Mouse (Mus musculus): ENCODE results near the gene Surf2. TPM values are rescaled to one million over a fixed set of nuclear protein-coding genes. Genes with fewer than 3 reads are reported as not detected.

Surf2 gene
- total RNA-seq, 4 experiments from 2014 or later: 9.5 to 14.7 (median 13.0) TPM

DNA sequence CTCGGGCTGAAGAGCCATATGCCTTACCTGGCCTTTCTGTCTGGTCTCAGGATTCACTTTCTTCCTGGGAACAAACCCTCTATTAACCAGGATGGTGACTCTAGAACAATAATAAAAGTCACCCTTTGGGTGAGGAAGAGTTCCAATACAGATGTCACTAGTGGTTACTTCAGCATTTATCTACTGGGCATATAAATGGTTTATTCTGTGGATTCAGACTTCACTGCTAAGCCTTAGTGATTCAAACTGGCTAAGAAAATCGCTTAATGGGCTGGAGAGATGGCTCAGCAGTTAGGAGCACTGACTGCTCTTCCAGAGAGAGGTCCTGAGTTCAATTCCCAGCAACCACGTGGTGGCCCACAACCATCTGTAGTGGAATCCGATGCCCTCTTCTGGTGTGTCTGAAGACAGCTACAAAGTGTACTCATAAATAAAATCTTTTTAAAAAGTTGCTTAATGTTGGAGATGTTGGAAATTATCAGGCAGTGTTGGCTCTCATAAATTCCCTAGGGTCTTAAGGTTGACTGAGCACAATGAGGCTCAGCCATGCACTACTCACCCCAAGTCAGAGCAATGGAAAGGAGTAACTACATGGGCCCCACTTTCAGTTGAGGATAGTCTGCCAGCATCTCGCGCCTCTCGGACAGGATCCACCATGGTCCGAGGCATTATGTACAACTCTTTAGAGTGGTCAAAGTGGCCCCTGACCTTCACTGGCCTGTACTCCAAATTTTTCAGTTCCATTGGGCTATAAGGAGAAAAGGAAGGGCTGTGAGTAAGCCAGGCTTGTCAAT is 1.8 kb upstream of the Surf2 start:
- DNase-seq (ENCODE audit: low spot score in 2 of 2): no peak

DNA sequence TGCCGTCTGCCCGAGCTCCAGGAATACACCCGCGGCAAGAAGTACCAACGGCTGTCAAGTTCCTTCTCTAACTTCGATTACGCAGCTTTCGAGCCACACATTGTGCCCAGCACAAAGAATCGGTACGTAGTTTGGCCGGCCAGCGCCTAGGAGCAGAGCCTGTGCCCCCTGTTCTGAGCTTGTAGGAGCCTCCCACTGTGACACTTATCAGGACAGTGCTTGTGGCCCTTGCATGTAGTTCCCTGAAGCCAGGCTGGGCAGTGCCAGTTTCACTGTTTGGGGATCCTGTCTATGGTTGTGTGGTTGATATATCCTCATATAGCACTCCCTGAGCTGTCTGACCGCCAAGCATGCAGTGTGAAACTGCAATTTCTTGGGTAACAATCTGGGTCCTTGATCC is 571 bp downstream of the Surf2 start:
- DNase-seq (ENCODE audit: low spot score in 2 of 2): no peak

- no peak for DNase-seq (ENCODE audit: low spot score in 2 of 2)
These were observed 3.5 kb downstream of the Surf2 start for GRCm38 (mm10) chr2:26919684-26920083.

- no peak for DNase-seq (ENCODE audit: low spot score in 2 of 2)
These were observed 4.2 kb downstream of the Surf2 start for GRCm38 (mm10) chr2:26920190-26920855.

GRCm38 (mm10) chr2:26921784-26922183 is 5.6 kb downstream of the Surf2 start:
- no peak for DNase-seq (ENCODE audit: low spot score in 2 of 2)

- DNase-seq (ENCODE audit: low spot score in 2 of 2): no peak
These were observed 11.7 kb downstream of the Surf2 start for GRCm38 (mm10) chr2:26927745-26928476.

- DNase-seq (ENCODE audit: low spot score in 2 of 2): peak; percentile 29 to 39
These were observed 14.2 kb downstream of the Surf2 start for GRCm38 (mm10) chr2:26930390-26930789.

- DNase-seq (ENCODE audit: low spot score in 2 of 2): peak; percentile 10 to 21
These were observed 16.5 kb downstream of the Surf2 start for GRCm38 (mm10) chr2:26932473-26933303.

DNA sequence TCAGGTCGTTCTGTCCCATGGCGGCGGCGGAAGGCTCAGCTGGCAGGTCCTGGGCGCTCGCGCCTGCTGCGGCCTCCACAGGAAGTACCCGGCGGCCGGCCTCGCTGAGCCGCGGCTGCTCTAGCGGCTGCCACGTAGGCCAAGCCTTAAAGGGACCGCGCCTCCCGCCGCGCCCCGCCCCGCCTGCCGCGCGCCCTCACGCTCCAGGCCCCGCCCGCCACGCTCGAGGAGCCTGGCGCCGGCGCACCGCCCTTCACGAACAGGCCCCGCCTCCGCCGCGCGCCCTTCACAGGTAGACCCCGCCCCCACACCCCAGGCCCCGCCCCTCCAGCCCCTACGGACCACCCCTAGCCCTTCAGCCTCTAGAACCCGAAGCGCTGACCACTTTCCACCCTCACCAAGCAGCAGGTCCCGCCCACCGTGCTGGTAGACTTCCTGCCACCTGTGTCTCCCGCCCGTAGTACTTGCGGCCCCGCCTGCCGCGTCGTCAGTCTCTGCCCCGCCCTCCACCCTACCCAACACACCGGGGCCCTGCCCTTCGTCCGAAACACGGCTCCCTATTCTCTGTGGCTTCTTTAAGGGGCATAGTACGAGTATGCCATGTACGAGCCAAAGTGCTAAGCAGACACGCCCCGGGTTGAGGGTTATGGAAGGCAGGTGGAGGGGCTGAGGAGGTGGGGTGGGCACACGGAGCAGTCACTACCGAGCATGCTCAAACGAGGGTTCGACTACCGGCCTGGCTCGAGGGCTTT is 17.3 kb downstream of the Surf2 start, which contains the start of the genes Surf4 and Stkld1:
Gene Surf4, minus strand, starts transcription at position 625 of the 752 bp plus-strand sequence.
Gene Stkld1, plus strand, starts transcription at position 744 of the 752 bp plus-strand sequence.
- DNase-seq (ENCODE audit: low spot score in 2 of 2): peak; percentile 89 to 95

- no peak for DNase-seq (ENCODE audit: low spot score in 2 of 2)
These were observed 19.1 kb downstream of the Surf2 start for GRCm38 (mm10) chr2:26935286-26935685.

DNA sequence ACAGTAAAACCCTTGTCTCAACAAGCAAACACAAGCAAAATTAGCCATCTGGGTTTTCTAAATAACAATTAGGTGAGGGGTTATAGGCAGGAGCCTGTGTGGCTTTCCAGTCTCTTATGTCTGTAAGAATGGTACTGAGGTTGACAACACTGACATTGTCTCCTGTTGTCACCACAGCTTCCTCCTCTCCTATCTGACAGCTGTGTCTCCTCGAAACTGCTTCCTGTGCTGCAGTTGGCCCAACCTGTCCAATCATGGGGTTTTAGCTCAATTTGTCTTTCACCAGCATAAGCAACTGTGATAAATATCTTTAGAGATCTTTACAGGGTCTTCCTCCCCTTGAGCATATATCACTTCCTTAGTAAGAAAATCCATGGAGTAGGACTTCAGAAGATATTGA is 20.3 kb downstream of the Surf2 start:
- no peak for DNase-seq (ENCODE audit: low spot score in 2 of 2)

- DNase-seq (ENCODE audit: low spot score in 2 of 2): no peak
These were observed 25.4 kb downstream of the Surf2 start for GRCm38 (mm10) chr2:26941539-26941938.

DNA sequence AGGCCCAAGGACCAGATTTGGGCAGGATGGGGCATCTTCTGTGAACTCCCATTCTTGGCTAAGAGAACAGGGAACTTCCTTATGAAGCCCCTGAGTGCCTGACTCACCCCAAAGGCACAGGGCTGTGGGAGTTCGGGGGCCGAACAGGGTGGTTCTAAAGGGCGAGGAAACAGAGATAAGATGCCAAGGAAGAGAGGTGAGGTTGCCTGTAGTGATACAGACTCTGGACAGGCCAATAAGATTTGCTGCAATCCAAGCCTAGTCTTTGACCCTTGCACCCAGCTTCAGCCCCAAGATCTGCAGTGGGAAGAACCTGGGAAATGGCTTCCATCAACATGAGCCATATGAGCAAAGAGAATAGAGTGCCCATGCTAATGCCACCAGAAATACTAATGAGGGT is 27.1 kb downstream of the Surf2 start:
- DNase-seq (ENCODE audit: low spot score in 2 of 2): no peak

DNA sequence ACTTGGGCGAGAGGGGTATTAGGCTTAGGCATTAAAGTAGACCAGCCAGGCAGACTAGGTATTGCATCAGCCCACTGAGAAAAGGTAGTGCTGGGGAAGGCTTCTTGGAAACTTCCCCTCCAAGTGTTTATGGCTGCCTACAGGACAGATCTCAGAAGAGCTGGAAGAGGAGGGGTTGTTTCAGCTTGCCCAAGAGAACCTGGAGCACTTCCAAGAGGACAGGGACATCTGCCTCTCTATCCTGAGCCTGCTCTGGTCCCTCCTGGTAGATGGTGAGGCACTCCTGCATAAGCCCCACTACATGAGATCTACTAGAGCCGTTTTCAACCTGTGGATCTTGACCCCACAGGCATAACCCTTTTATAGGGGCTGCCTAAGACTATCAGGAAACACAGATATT is 34.2 kb downstream of the Surf2 start:
- DNase-seq (ENCODE audit: low spot score in 2 of 2): no peak

GRCm38 (mm10) chr2:26951346-26951905 is 35.3 kb downstream of the Surf2 start:
- DNase-seq (ENCODE audit: low spot score in 2 of 2): no peak

DNA sequence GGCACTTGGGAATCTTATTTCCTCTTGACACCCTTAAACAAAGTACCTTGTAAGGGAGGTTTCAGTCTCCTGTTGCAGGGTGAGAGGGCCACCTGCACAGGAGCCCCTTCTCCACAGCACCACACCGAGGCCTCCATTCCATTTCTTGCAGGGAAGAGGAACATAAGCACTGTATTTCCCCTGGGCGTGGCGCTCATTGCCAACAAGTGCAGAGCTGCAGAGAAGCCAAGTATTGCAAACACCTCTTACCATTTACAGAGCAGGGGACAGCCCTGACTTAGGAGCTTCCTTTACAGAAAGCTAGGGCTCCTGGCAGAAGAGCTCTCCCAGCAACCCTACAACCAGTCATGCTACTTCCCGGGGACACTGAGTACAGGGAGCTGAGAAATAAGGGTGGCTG is 36.0 kb downstream of the Surf2 start:
- DNase-seq (ENCODE audit: low spot score in 2 of 2): no peak

DNA sequence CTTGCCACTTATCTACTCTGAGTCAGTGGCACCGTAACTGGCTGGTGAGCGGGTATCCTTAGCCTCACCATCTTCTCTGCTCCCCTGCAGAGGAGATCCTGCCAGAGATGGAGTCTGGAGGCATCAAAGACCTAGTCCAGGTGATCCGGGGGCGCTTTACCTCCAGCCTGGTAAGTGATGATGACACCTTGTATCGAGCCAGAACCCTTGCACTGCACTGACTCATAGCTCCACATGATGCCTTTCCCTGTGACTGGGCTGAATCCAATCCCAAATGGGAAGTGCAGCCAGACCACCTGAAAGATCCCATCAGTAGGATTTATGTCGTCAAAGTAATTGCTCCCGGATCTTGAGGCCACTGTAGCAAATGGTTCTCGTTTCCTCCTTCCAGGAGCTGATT is 36.7 kb downstream of the Surf2 start:
- DNase-seq (ENCODE audit: low spot score in 2 of 2): no peak

DNA sequence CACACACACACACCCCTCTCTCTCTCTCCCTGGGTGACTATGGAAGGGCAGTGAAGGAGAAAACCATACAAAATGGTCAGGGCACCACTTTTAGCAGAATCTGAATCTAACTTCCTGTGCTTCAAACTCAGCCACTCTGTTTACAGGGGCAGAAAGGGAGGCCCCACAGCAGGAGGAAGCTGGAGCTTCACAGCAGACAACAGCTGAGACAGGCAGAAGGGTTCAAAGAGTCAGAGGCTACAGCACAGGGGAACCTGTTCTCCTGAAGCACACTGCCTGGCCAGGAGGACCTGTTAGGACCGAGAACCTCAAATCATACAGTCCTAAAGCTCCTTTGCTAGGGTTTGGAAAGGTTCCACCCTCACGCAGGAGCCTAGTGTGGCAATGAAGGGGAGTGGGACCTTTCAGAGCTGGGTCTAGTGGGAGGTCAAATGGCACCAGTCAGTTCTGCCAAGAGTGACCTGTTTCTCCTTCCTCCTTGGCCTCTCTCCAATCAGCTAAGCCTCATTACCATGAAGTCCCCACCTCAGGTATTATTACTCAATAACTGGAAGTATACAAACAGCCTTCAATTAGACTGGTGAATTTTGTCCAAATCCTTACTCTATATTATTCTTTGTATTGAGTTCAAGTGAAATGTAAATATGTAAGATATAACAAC is 38.7 kb downstream of the Surf2 start:
- no peak for DNase-seq (ENCODE audit: low spot score in 2 of 2)

- no peak for DNase-seq (ENCODE audit: low spot score in 2 of 2)
These were observed 40.8 kb downstream of the Surf2 start for GRCm38 (mm10) chr2:26956811-26957487.
